Mouse (Mus musculus) testis, adult 2 months (tissue): Measurements from ENCODE around the gene Zfp280b. TPM values are rescaled to one million over a fixed set of nuclear protein-coding genes. Genes with fewer than 3 reads are reported as not detected.
"Not testable (repeated sequence)": the region's sequence is repeated elsewhere in the genome, so short reads cannot be mapped to it uniquely, and the experiment has no call there.

Experiments
- H3K27ac ChIP-seq: fragments of 200-500 bp; 2 replicates; pipeline ENCODE4 v1.5.1; 2012; ENCODE audit warnings: low read depth, low read length; ENCODE audit not compliant: control insufficient read depth, insufficient read depth
- H3K27me3 ChIP-seq: fragments of 200-500 bp; 2 replicates; pipeline ENCODE4 v1.6.1; 2012; ENCODE audit warnings: mild to moderate bottlenecking, low read length, moderate library complexity; ENCODE audit not compliant: control insufficient read depth, insufficient read depth
- H3K36me3 ChIP-seq: fragments of 200-500 bp; 2 replicates; pipeline ENCODE4 v1.6.1; 2012; ENCODE audit warnings: mild to moderate bottlenecking, low read length; ENCODE audit not compliant: control insufficient read depth, insufficient read depth
- H3K4me1 ChIP-seq: fragments of 200-500 bp; 2 replicates; pipeline ENCODE4 v1.6.1; 2012; ENCODE audit warnings: low read length; ENCODE audit not compliant: control insufficient read depth, insufficient read depth
- H3K4me3 ChIP-seq: fragments of 200-500 bp; 2 replicates; pipeline ENCODE4 v1.5.1; 2012; ENCODE audit warnings: low read depth, mild to moderate bottlenecking, low read length, moderate library complexity, mixed read lengths; ENCODE audit not compliant: control insufficient read depth
- CTCF ChIP-seq: fragments of 200-500 bp; IDR thresholded peaks from 2 replicates; pipeline ENCODE4 v1.5.1; 2012; ENCODE audit warnings: low read depth, mild to moderate bottlenecking, inconsistent platforms, low read length, moderate library complexity; ENCODE audit not compliant: control insufficient read depth, insufficient read depth, insufficient replicate concordance
- POLR2A ChIP-seq: fragments of 200-500 bp; IDR thresholded peaks from 2 replicates; pipeline ENCODE4 v1.6.1; 2012; ENCODE audit warnings: low read depth, mild to moderate bottlenecking, inconsistent platforms, low read length, moderate library complexity; ENCODE audit not compliant: control insufficient read depth
- polyA plus RNA-seq: library from polyadenylated mRNA; depleted of rRNA; stranded (reverse); fragments of >200 nt; gene quantifications from 2 replicates; pipeline ENCODE4 v1.2.3, GENCODE M21; 2012; rRNA removed

Zfp280b gene
- polyA plus RNA-seq, 1 experiment: 4.9 TPM

DNA sequence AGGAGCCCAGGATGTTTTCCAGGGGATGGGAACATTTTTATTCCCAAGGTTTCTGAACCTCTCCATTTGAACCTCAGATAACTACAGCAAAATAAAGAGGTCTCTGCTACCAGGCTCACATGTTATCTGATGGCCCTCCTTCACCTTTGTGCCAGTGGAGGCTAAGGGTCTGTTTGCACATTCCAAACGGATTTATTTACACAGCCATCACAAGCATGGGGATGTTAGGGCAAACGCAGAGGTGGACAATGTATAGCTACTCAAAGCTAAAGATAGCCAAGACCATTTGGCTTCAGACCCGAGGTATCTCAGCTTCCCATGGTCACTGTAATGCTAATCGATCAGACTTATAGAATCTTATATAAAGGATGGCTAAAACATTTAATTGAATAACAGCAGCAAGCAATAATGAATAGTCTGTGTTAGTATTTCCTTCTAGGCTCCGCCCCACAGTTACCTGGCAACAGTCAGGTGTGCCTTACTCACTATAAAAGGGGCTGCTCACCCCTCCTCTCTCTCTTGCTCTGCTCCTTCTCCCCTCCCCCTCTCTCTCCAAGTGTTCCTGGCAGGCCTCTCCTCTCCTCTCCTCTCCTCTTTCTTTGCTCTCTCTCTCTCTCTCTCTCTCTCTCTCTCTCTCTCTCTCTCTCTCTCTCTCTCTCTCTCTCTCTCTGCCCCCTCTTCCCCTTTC, 14.9 kb downstream of the Zfp280b start:
- no peak for TF ChIP-seq POLR2A
- no peak for TF ChIP-seq CTCF
- no peak overlapping the region for H3K27ac ChIP-seq
- H3K27me3 ChIP-seq: no peaks in the 10 kb centered on the region
- H3K4me3 ChIP-seq: no peak overlapping the region
- H3K4me1 ChIP-seq: no peaks in the 10 kb centered on the region
- no peaks in the 10 kb centered on the region for H3K36me3 ChIP-seq

DNA sequence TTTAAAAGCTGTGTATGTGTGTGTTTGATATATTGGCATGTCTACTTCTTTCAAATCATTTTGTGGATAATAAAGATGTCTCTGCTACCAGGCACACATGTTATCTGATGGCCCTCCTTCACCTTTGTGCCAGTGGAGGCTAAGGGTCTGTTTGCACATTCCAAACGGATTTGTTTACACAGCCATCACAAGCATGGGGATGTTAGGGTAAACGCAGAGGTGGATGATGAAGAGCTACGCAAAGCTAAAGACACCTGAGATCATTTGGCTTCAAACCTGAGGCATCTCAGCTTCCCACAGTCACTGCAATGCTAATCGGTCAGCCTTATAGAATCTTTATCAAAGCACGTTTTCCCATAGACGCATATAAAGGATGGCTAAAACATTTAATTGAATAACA, 16.5 kb downstream of the Zfp280b start:
- Histone ChIP-seq H3K36me3 (no peaks in the 10 kb centered on the region), H3K4me1 (no peaks in the 10 kb centered on the region), H3K4me3 (no peak overlapping the region), H3K27ac (no peak overlapping the region), H3K27me3 (no peaks in the 10 kb centered on the region)
- TF ChIP-seq CTCF (no peak), POLR2A (no peak)

- Histone ChIP-seq H3K27ac (no peak overlapping the region), H3K4me1 (no peaks in the 10 kb centered on the region), H3K4me3 (no peak overlapping the region), H3K27me3 (no peaks in the 10 kb centered on the region), H3K36me3 (no peaks in the 10 kb centered on the region)
- TF ChIP-seq CTCF (no peak), POLR2A (no peak)
Observed at GRCm38 (mm10) chr10:76051860-76052259, 19.4 kb downstream of the Zfp280b start.

GRCm38 (mm10) chr10:76062439-76062838, 30.0 kb downstream of the Zfp280b start:
- Histone ChIP-seq H3K4me1 (no peaks in the 10 kb centered on the region), H3K4me3 (no peak overlapping the region), H3K36me3 (no peaks in the 10 kb centered on the region), H3K27ac (no peak overlapping the region), H3K27me3 (no peaks in the 10 kb centered on the region)
- TF ChIP-seq CTCF (no peak), POLR2A (no peak)

DNA sequence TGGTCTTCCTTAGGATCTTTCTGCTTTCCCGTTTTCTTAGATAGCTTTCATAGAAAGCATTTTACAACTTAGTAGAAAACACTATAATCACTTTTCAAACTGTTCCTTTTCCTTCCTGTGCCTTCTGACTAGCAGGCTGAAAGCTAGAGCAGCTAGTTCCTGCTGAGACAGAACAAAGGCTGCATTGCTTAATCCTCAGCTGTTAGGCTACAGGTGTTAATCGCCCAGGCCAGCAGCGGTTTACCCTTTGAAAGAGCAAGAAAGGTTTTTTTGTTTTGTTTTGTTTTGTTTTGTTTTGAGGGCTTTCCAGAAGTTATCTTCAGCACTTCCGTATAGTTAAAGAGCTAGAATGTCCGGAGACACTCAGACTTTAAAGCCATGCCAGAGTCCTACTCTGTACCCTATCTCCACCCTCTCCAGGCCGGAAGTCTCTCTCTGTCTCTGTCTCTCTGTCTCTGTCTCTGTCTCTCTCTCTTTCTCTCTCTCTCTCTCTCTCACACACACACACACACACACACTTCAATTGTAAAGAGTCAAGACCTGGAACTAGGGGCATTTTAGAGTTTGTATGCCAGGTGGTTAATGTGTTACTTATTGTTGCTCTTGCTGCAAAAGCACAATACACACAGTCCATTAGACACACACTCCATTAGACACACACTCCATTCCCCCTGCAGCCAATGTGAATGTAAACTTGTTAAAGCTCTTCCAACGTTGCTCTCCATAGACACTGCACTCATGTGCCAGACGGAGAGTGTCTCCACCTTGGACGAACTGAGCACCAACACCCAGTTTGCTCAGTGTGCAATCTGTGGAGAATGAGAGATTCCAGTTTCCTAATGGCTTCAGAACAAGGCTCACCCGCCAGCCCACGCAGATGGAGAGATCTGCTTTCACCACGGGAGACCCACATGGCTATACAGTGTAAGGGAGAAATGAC, 35.5 kb downstream of the Zfp280b start:
- no peaks in the 10 kb centered on the region for H3K4me1 ChIP-seq
- no peak overlapping the region for H3K4me3 ChIP-seq
- H3K36me3 ChIP-seq: no peaks in the 10 kb centered on the region
- TF ChIP-seq POLR2A: no peak
- no peak for TF ChIP-seq CTCF
- H3K27me3 ChIP-seq: no peaks in the 10 kb centered on the region
- no peak overlapping the region for H3K27ac ChIP-seq

DNA sequence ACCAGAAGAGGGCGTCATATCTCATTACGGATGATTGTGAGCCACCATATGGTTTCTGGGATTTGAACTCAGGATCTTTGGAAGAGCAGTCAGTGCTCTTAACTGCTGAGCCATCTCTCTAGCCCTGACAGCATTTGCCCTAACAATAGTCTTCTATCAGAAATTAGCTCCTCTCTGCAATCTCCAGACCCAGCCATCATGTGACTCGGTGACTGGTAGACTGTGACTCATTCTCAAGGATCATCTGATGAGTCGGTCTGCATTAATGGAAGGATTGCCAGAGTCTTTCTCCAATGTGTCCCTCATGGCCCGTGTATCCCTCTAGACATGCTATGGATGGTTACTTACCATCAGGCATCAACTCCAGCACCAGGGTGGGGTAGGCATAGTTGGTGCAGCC, 39.6 kb downstream of the Zfp280b start:
- not testable (repeated sequence) for H3K36me3 ChIP-seq, H3K4me1 ChIP-seq, H3K4me3 ChIP-seq, H3K27ac ChIP-seq, H3K27me3 ChIP-seq

GRCm38 (mm10) chr10:76077008-76077407, 44.6 kb downstream of the Zfp280b start:
- not testable (repeated sequence) for H3K27me3 ChIP-seq, H3K4me1 ChIP-seq, H3K27ac ChIP-seq, H3K36me3 ChIP-seq, H3K4me3 ChIP-seq

Other genes with a start within 250 kb of the Zfp280b start
- 7.0 and 8.9 TPM in 2 replicates for gene Gstt1, start 234.1 kb upstream of the Zfp280b start, polyA plus RNA-seq
- 500 and 561 TPM in 2 replicates for gene Gstt4, start 210.1 kb upstream of the Zfp280b start, polyA plus RNA-seq
- 159 and 168 TPM in 2 replicates for gene Gstt2, start 195.2 kb upstream of the Zfp280b start, polyA plus RNA-seq
- 261 and 275 TPM in 2 replicates for gene Mif, start 172.4 kb upstream of the Zfp280b start, polyA plus RNA-seq
- gene Derl3, start 139.2 kb upstream of the Zfp280b start, polyA plus RNA-seq: 120 and 145 TPM in 2 replicates
- 41.7 and 43.9 TPM in 2 replicates for gene Smarcb1, start 111.0 kb upstream of the Zfp280b start, polyA plus RNA-seq
- 64.5 and 78.9 TPM in 2 replicates for gene Chchd10, start 99.5 kb upstream of the Zfp280b start, polyA plus RNA-seq
- gene Mmp11, start 96.2 kb upstream of the Zfp280b start, polyA plus RNA-seq: 6.9 and 7.5 TPM in 2 replicates
- 1.1 and 1.3 TPM in 2 replicates for gene Gm867, start 92.0 kb upstream of the Zfp280b start, polyA plus RNA-seq
- gene Vpreb3, start 89.6 kb upstream of the Zfp280b start, polyA plus RNA-seq: 1.2 and 2.3 TPM in 2 replicates
- gene Gm5134, start 78.1 kb upstream of the Zfp280b start, polyA plus RNA-seq: 20.6 and 22.2 TPM in 2 replicates
- 4.8 and 5.5 TPM in 2 replicates for gene Slc5a4b, start 78.3 kb downstream of the Zfp280b start, polyA plus RNA-seq
- gene Slc5a4a, start 114.8 kb downstream of the Zfp280b start, polyA plus RNA-seq: 0.37 and 0.53 TPM in 2 replicates
- gene Prmt2, start 205.2 kb downstream of the Zfp280b start, polyA plus RNA-seq: 6.8 and 7.0 TPM in 2 replicates
- 0.78 and 0.90 TPM in 2 replicates for gene S100b, start 221.2 kb downstream of the Zfp280b start, polyA plus RNA-seq